Mouse (Mus musculus): ENCODE results near the gene Nudt15. TPM values are rescaled to one million over a fixed set of nuclear protein-coding genes. Genes with fewer than 3 reads are reported as not detected.

The Nudt15 gene
- polyA plus RNA-seq, 1 experiment from 2014 or later: 9.5 TPM

- ATAC-seq (ENCODE audit: low read depth): no peak
- H3K36me3 ChIP-seq: no peaks in the 10 kb centered on the region
- no peak overlapping the region for H3K4me3 ChIP-seq
- no peak overlapping the region for H3K27ac ChIP-seq (replicated peaks)
- no peak overlapping the region for H3K9ac ChIP-seq
- no peaks in the 10 kb centered on the region for H3K27me3 ChIP-seq
- no peaks in the 10 kb centered on the region for H3K9me3 ChIP-seq
- H3K4me1 ChIP-seq (replicated peaks): peaks cover 25% of the 10 kb centered on the region
- 89% methylated on average over 3 of the region's 3 CpGs for WGBS
- no peak overlapping the region for H3K4me2 ChIP-seq
These were observed 69.7 kb downstream of the Nudt15 start for GRCm38 (mm10) chr14:73478321-73478720.

- no peak overlapping the region for H3K4me3 ChIP-seq
- no peaks in the 10 kb centered on the region for H3K36me3 ChIP-seq
- H3K9me3 ChIP-seq: no peaks in the 10 kb centered on the region
- H3K4me2 ChIP-seq: no peak overlapping the region
- ATAC-seq (ENCODE audit: low read depth): no peak
- no peak overlapping the region for H3K9ac ChIP-seq
- WGBS: 95% methylated on average over 10 of the region's 10 CpGs
- peaks cover 37% of the 10 kb centered on the region for H3K4me1 ChIP-seq (replicated peaks)
- H3K27ac ChIP-seq (replicated peaks): no peak overlapping the region
- no peaks in the 10 kb centered on the region for H3K27me3 ChIP-seq
These were observed 71.0 kb downstream of the Nudt15 start for GRCm38 (mm10) chr14:73477077-73477476.

- no peaks in the 10 kb centered on the region for H3K9me3 ChIP-seq
- 65% methylated on average over 8 of the region's 8 CpGs for WGBS
- H3K9ac ChIP-seq: no peak overlapping the region
- H3K4me1 ChIP-seq (replicated peaks): peaks cover 37% of the 10 kb centered on the region
- no peak for ATAC-seq (ENCODE audit: low read depth)
- no peak overlapping the region for H3K27ac ChIP-seq (replicated peaks)
- H3K27me3 ChIP-seq: no peaks in the 10 kb centered on the region
- H3K4me3 ChIP-seq: no peak overlapping the region
- H3K36me3 ChIP-seq: no peaks in the 10 kb centered on the region
- no peak overlapping the region for H3K4me2 ChIP-seq
These were observed 71.6 kb downstream of the Nudt15 start for GRCm38 (mm10) chr14:73476361-73476934.

GRCm38 (mm10) chr14:73475506-73475905 lies 72.5 kb downstream of the Nudt15 start:
- Histone ChIP-seq H3K27ac (replicated peaks) (0 out of 2 replicates have a peak overlapping the region, but pooled peaks have one; percentile 1), H3K9ac (no peak overlapping the region), H3K4me2 (no peak overlapping the region), H3K36me3 (no peaks in the 10 kb centered on the region), H3K27me3 (no peaks in the 10 kb centered on the region), H3K9me3 (no peaks in the 10 kb centered on the region), H3K4me3 (no peak overlapping the region), H3K4me1 (replicated peaks) (peaks cover 37% of the 10 kb centered on the region)
- ATAC-seq (ENCODE audit: low read depth): no peak
- 70% methylated on average over 7 of the region's 7 CpGs for WGBS

GRCm38 (mm10) chr14:73474636-73475093 lies 73.4 kb downstream of the Nudt15 start:
- ATAC-seq (ENCODE audit: low read depth): no peak
- 0 out of 2 replicates have a peak overlapping the region, but pooled peaks have one; percentile 5 for H3K4me2 ChIP-seq
- H3K9me3 ChIP-seq: no peaks in the 10 kb centered on the region
- H3K27ac ChIP-seq (replicated peaks): peak overlapping the region; percentile 75
- H3K36me3 ChIP-seq: no peaks in the 10 kb centered on the region
- H3K9ac ChIP-seq: no peak overlapping the region
- no peaks in the 10 kb centered on the region for H3K27me3 ChIP-seq
- peaks cover 37% of the 10 kb centered on the region for H3K4me1 ChIP-seq (replicated peaks)
- no peak overlapping the region for H3K4me3 ChIP-seq
- WGBS: 31% methylated on average over 7 of the region's 7 CpGs

- ATAC-seq (ENCODE audit: low read depth): no peak
- no peaks in the 10 kb centered on the region for H3K9me3 ChIP-seq
These were observed 74.2 kb downstream of the Nudt15 start for GRCm38 (mm10) chr14:73473670-73474460.

GRCm38 (mm10) chr14:73472205-73472604 lies 75.8 kb downstream of the Nudt15 start:
- Histone ChIP-seq H3K9ac (no peak overlapping the region), H3K27me3 (no peaks in the 10 kb centered on the region), H3K36me3 (no peaks in the 10 kb centered on the region), H3K4me2 (0 out of 2 replicates have a peak overlapping the region, but pooled peaks have one; percentile 11), H3K27ac (replicated peaks) (no peak overlapping the region; the same call in 1 of the 2 replicates), H3K9me3 (no peaks in the 10 kb centered on the region), H3K4me1 (replicated peaks) (peaks cover 37% of the 10 kb centered on the region), H3K4me3 (no peak overlapping the region)
- ATAC-seq (ENCODE audit: low read depth): peak; percentile 55; the same call in 1 of the 2 replicates
- 34% methylated on average over 7 of the region's 7 CpGs for WGBS

More at GRCm38 (mm10) chr14:73473670-73474460, 74.2 kb downstream of the Nudt15 start:
- H3K4me3 ChIP-seq: no peak overlapping the region
- H3K27ac ChIP-seq (replicated peaks): peak overlapping the region; percentile 75
- H3K36me3 ChIP-seq: no peaks in the 10 kb centered on the region
- peaks cover 37% of the 10 kb centered on the region for H3K4me1 ChIP-seq (replicated peaks)
- no peaks in the 10 kb centered on the region for H3K27me3 ChIP-seq
- H3K4me2 ChIP-seq: 0 out of 2 replicates have a peak overlapping the region, but pooled peaks have one; percentile 5
- H3K9ac ChIP-seq: no peak overlapping the region
- 54% methylated on average over 3 of the region's 3 CpGs for WGBS

GRCm38 (mm10) chr14:73470593-73470992 lies 77.4 kb downstream of the Nudt15 start:
- no peak overlapping the region for H3K4me2 ChIP-seq
- WGBS: 73% methylated on average over 8 of the region's 8 CpGs
- H3K27ac ChIP-seq (replicated peaks): no peak overlapping the region
- no peak overlapping the region for H3K4me3 ChIP-seq
- H3K27me3 ChIP-seq: no peaks in the 10 kb centered on the region
- no peak for ATAC-seq (ENCODE audit: low read depth)
- H3K36me3 ChIP-seq: no peaks in the 10 kb centered on the region
- no peak overlapping the region for H3K9ac ChIP-seq
- peaks cover 33% of the 10 kb centered on the region for H3K4me1 ChIP-seq (replicated peaks)
- no peaks in the 10 kb centered on the region for H3K9me3 ChIP-seq

- ATAC-seq (ENCODE audit: low read depth): no peak
- Histone ChIP-seq H3K4me2 (no peak overlapping the region), H3K36me3 (no peaks in the 10 kb centered on the region), H3K27me3 (no peaks in the 10 kb centered on the region), H3K9me3 (no peaks in the 10 kb centered on the region), H3K27ac (replicated peaks) (no peak overlapping the region), H3K4me1 (replicated peaks) (peaks cover 22% of the 10 kb centered on the region), H3K9ac (no peak overlapping the region), H3K4me3 (no peak overlapping the region)
- 60% methylated on average over 7 of the region's 7 CpGs for WGBS
These were observed 78.5 kb downstream of the Nudt15 start for GRCm38 (mm10) chr14:73469506-73469905.

Other genes with a start within 250 kb of the Nudt15 start
- 22.7 and 25.4 TPM in 2 replicates for gene Rb1, start 222.4 kb downstream of the Nudt15 start, polyA plus RNA-seq (2015; fragmentation: Nextera tagmentation; extraction: Ambion mirVana)
- gene Itm2b, start 163.0 kb downstream of the Nudt15 start, polyA plus RNA-seq (2015; fragmentation: Nextera tagmentation; extraction: Ambion mirVana): 781 and 803 TPM in 2 replicates
- 81.9 and 84.3 TPM in 2 replicates for gene Med4, start 38.2 kb downstream of the Nudt15 start, polyA plus RNA-seq (2015; fragmentation: Nextera tagmentation; extraction: Ambion mirVana)
- gene Sucla2, start 22.9 kb downstream of the Nudt15 start, polyA plus RNA-seq (2015; fragmentation: Nextera tagmentation; extraction: Ambion mirVana): 118 and 126 TPM in 2 replicates
- not detected in 2 replicates for gene Gm21750, start 113.0 kb upstream of the Nudt15 start, polyA plus RNA-seq (2015; fragmentation: Nextera tagmentation; extraction: Ambion mirVana)

Measured in neural tube, embryonic 13.5 days (tissue).